Mouse (Mus musculus) heart, postnatal 0 days (tissue): Measurements from ENCODE around the gene Wfikkn2.

Source experiments
- CTCF ChIP-seq: IDR thresholded peaks from 2 replicates; pipeline ENCODE4 v1.5.1; 2016; ENCODE audit warnings: antibody characterized with exemption, control low read depth, low read depth
- EP300 ChIP-seq: IDR thresholded peaks from 2 replicates; pipeline ENCODE4 v1.6.1; 2016; ENCODE audit warnings: antibody characterized with exemption, low read depth

- TF ChIP-seq CTCF (no peak), EP300 (no peak)
Measured at GRCm38 (mm10) chr11:94257987-94258386, 12.2 kb upstream of the Wfikkn2 start.
